Mouse (Mus musculus): Measurements from ENCODE around the gene Trim30b.
"Not testable (repeated sequence)": the region's sequence is repeated elsewhere in the genome, so short reads cannot be mapped to it uniquely, and the experiment has no call there.

Trim30b gene

GRCm38 (mm10) chr7:104369736-104370414, at the start of gene Trim30b:
Gene Trim30b, minus strand, starts transcription at chr7:104369884.
- DNase-seq = no peak

GRCm38 (mm10) chr7:104404460-104404950, 34.8 kb upstream of the Trim30b start:
- DNase-seq = no peak

GRCm38 (mm10) chr7:104401140-104401539, 31.5 kb upstream of the Trim30b start:
- DNase-seq = no peak

- DNase-seq = no peak
These were observed 31.0 kb upstream of the Trim30b start, which contains the start of gene Trim30c for GRCm38 (mm10) chr7:104400698-104401097. Gene Trim30c, minus strand, starts transcription at chr7:104400837.

GRCm38 (mm10) chr7:104398492-104398891, 28.8 kb upstream of the Trim30b start:
- no peak for DNase-seq

- no peak for DNase-seq
These were observed 3.3 kb downstream of the Trim30b start for GRCm38 (mm10) chr7:104366339-104366738.

- no peak for DNase-seq
These were observed 16.1 kb downstream of the Trim30b start for GRCm38 (mm10) chr7:104353600-104353967.

GRCm38 (mm10) chr7:104352717-104353599, 16.7 kb downstream of the Trim30b start, which contains the start of gene Trim12c:
Gene Trim12c, minus strand, starts transcription at chr7:104353362.
- DNase-seq = no peak

GRCm38 (mm10) chr7:104348043-104348442, 21.6 kb downstream of the Trim30b start:
- DNase-seq = not testable (repeated sequence)

GRCm38 (mm10) chr7:104340744-104341143, 28.9 kb downstream of the Trim30b start:
- DNase-seq = not testable (repeated sequence)

GRCm38 (mm10) chr7:104335547-104335946, 34.1 kb downstream of the Trim30b start:
- DNase-seq = not testable (repeated sequence)

GRCm38 (mm10) chr7:104329171-104329570, 40.5 kb downstream of the Trim30b start, which contains the start of gene Trim34b:
Gene Trim34b, plus strand, starts transcription at chr7:104329471.
- not testable (repeated sequence) for DNase-seq

- no peak for DNase-seq
These were observed 47.7 kb downstream of the Trim30b start for GRCm38 (mm10) chr7:104322028-104322427.

GRCm38 (mm10) chr7:104315369-104316080, 54.2 kb downstream of the Trim30b start, which contains the start of gene Trim12a:
Gene Trim12a, minus strand, starts transcription at chr7:104315466.
- DNase-seq = not testable (repeated sequence)

- DNase-seq = no peak
These were observed 54.8 kb downstream of the Trim30b start for GRCm38 (mm10) chr7:104314796-104315353.

Measured in cerebellum, adult 9-11 months (tissue).